Mouse (Mus musculus) erythroblast, embryonic 14.5 days (primary cell): ENCODE measurements around the gene Lcn4.

Experiments used
- GATA1 ChIP-seq: IDR thresholded peaks from 2 replicates; pipeline ENCODE4 v1.6.1; 2012; ENCODE audit warnings: low read length, inconsistent platforms, mixed read lengths
- TAL1 ChIP-seq: IDR thresholded peaks from 3 replicates; pipeline ENCODE4 v1.6.1; 2012; ENCODE audit warnings: low read length, inconsistent platforms, mixed read lengths

DNA sequence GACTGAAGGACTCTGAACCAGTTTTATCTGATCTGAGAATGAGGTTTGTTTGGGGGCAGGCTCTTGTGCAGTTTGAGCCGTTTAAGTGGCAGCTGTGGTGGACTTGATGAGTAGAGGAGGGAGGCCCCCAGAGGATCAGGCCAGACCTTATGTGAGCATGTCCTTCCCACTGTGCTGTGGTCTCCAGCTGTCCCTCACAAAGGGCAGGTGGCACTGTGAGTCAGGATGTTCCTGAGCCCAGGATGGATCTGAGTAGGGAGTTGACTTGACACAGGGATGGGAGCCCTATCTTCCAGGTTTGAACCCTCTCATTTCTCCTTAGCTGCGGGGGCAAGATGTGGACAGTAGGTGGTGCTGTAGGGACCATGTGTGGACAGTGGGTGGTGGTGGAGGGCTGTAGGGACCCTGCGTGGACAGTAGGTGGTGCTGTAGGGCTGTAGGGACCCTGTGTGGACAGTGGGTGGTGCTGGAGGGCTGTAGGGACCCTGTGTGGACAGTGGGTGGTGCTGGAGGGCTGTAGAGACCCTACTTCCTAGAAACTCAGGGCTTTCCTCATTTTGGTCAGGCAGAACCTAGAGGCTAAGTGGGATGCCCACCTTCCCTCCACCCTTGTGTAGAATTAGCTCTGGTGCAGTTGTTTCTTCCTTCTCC is 24.3 kb downstream of the Lcn4 start:
- TF ChIP-seq TAL1 (no peak), GATA1 (no peak)
